Mouse (Mus musculus): ENCODE measurements around the gene Setd3. TPM values are rescaled to one million over a fixed set of nuclear protein-coding genes. Genes with fewer than 3 reads are reported as not detected.

Gene Setd3
- polyA plus RNA-seq, 2 experiments from 2014 or later, result 28.1 to 29.3 TPM

DNA sequence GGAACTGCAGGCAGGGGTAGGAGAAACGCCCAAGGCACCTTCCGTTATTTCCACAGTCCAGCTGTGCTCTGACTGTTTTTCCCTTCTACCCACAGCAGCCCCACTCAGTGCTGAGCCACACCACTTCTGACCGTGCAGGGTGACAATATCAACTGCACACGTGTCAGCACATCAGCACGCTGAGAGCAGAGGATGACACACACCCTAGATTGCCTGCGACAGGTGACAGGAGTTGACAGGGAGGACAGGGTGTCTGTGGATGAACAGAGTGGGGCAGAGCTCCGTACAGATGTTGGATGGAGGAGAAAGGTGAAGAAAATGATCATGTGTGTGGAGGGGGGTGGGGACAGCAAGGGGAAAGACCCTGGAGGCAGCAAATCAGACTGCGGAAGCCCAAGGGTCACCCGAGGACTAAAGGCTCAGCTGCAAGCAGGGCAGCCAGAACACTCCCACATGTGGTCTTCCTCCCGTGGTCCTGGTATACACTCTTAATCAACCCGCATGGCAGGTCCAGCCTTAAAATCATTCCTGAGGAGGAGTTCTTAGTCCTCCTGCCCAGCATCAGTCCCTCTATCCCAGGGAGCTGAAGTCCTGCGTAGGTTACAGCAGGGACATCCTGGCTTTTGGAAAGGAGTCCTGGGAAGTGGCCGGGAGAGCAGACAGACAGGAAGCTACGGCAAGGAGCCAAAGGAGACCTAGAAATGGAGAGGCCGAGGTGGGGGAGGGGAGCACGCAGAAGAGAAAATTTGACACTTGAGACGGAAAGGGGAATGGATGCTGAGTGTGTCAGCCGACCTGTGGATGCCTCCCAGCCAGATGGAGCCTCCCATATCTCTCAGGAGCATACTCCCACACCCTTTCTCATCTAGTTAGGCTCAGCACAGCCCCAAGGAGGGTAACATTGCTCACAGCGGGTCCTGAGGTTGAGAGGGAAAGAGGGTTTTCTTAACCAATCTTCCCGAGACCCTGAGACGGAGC lies 108.1 kb downstream of the Setd3 start:
- no peak for ATAC-seq

DNA sequence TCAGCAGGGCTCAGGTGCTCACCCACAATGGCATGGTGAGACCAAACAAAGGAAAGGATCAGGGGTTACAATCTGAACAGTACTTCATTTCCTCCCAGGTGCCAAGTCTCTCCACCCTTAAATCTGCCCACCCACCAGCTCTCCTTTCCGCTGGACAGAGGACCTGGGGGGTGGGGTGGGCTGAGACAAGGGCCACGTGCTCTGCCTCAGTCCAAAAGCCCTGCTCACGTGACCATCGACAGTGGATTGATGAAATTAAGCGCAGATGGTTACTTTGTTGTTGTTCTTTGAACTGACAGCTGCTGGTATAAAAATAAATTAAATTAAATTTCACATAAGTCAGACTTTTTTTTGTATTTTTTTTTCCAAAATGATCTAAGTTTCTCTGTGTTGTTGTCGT lies 109.6 kb downstream of the Setd3 start:
- ATAC-seq, result no peak

DNA sequence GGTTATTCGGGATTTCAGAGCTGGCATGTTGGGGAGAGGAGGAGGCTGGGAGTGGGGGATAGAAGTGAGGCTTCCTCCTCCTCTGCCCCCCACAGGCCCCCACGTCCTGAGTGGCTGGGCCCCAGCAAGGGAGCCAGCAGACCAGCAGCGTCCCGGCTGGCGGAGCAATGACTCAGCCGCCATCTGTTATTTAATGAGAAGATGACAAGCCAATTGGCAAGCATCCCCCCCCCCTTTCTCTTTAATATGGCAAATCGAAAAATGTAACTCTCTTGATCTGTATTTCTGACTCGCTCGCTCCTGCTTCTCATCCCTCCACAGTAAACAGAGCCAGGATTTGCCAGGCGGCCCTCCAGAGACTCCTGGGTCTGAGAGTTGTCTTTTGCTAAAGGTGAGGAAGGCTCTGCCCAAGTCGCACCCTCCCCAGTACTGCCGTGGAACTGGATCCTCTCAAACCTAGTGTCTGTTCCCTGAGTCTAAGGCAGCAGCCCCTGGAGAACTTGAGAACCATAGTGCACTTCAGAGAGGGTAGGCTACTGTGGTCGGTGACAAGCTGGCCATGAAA lies 111.2 kb downstream of the Setd3 start:
- ATAC-seq, result no peak

DNA sequence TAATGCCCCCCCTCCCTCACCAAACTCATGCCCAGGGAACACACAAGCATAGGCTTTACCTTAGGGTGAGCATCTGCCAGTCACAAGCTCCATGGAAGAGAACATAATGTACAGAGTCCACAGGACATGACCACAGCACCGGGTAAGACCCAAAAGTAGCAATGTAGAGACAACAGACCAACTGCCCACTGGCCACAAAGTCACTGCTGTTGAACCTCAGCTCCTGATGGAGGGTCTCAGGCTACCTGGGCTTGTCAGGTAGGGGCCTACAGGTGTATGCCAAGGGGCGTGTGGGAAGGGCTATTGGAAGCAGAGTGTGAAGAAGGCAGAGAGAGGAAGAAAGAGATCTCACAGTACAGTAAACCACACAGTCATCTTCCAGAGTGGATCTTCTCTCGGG lies 111.9 kb downstream of the Setd3 start:
- no peak for ATAC-seq

DNA sequence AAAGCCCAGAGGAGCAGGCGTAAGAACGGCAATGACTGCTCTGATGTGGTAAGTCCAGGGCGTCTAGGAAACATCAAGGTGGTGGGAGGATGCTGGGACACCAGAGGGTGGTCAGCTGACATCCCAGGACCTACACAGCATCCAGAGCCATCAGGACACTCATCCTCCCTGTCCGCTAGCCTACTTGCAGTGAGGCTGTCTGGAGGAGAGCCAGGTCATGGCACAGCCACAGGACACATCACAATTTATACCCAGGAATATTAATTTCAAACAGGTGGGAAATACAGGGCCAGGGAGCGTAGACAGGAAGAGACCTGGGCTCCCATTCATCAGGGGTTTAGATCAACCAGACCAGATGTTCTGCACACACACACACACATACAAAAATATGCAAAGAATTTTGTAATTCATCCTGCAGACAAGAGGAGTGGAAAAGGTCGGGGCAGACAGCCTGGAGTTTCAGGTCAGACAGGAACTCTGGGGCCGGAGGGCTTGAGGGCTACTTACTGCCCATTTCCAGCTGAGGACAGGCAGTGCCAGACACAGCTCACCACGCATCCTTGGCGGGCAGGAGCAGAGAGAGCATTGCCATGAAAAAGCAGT lies 114.6 kb downstream of the Setd3 start:
- ATAC-seq, result no peak

DNA sequence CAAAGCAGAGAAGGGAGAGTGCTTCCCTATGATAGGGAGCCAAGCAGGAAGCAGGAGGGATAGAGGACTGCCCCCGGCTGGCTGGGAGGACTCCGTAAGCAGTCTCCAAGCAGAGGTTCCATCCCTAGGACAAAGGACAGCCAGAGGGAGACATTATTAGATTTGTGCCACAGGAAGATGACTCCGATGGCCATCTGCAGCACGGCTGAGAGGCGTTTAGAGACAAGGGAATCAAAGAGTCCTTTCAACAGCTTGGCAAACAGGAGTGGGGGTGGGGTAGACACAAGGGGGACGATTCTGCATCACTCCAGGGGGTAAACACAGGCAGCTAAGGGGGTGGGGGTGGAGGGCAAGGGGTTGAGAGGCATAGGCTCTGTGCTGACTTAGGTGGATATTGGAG lies 115.1 kb downstream of the Setd3 start:
- ATAC-seq, result no peak

DNA sequence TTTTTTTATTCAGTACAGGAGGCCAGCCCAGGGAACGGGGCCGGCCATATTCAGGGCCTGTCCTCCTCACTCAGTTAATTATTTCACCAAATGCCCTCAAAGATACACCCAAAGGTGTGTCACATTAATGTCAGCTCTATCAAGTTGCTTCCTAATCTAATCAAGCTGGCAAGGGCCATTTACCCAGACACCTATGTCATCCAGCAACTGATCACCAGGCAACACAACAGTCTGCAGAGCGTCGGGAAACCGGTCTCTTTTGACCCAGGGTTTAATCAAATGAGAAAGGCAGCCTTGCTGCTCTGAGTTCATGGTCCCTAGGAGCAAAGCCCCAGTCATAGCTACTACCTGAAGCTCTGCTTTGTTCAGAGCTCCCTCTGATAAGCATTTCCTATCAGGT lies 117.0 kb downstream of the Setd3 start:
- ATAC-seq, result no peak

DNA sequence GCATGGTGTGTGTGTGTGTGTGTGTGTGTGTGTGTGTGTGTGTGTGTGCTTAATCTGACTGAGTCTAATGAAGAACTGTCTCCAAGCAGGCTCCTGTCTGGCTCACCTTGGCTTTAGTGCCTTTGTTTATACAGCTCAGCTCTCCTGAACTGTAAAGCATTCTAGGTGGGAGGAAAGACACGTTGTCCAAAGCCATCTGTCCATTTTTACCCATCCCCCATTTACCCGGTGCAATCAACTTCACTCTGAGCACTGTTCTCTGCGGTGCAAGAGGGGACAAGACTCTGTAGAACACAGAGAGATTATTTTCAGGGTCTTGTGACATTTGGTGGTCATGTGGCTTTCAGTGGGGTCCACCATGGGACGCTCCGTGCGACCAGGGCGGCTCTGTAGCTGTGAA lies 117.5 kb downstream of the Setd3 start:
- ATAC-seq, result no peak

Other genes with a start within 250 kb of the Setd3 start
- 10 to 100 TPM; 36.1 to 38.4 TPM for gene Bcl11b, start 175.7 kb downstream of the Setd3 start, polyA plus RNA-seq (2017; shearing (Covaris generic))
- gene Ccnk, start 265 bp upstream of the Setd3 start, polyA plus RNA-seq (2017; shearing (Covaris generic)), result 1 to 10 TPM; 4.7 to 6.6 TPM
- gene Ccdc85c, start 96.1 kb upstream of the Setd3 start, polyA plus RNA-seq (2017; shearing (Covaris generic)), result under 1 TPM; 0.25 to 0.42 TPM
- under 1 TPM in 1 of 2 experiments, not detected in 1; 0.08 TPM for gene Hhipl1, start 127.0 kb upstream of the Setd3 start, polyA plus RNA-seq (2017; shearing (Covaris generic))
- not detected for gene Cyp46a1, start 155.1 kb upstream of the Setd3 start, polyA plus RNA-seq (2017; shearing (Covaris generic))
- gene Eml1, start 191.6 kb upstream of the Setd3 start, polyA plus RNA-seq (2017; shearing (Covaris generic)), result under 1 TPM in 1 of 2 experiments, not detected in 1; 0.38 TPM